In the genomic region with DNA sequence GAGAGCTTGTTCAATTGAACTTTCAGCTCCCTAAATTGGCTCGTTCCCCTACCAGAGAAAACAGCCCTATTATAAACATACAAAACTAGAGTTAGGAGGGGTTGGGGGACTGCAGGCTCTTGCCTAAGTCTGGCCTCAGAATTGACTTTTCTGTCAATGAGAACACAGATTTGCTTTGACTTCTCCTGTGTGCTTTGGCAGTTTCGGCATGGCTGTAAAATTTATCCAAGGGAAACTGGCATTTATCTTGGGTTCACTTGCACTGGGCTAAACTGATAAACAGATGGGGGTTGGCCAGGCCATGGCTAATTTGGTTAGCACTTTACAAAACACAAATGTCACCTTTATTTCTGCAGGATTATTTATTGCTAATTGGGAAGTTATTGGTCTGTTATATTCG, we compare ENCODE assay signal across 19 mouse cellular contexts.
DNase-seq lines count a peak whose midpoint lies in the region; ATAC-seq and TF ChIP-seq lines count a peak whose summit lies in the region.
"Had no signal": no experiment of that assay in that cellular context is flagged by ENCODE, and none has a peak within 500 bp of the region (broad histone marks: within the 10 kb centered on the region; RNA-seq: fewer than 3 reads in every experiment).

No protein-coding gene starts in this region.

- H3K9me3 ChIP-seq in liver, embryonic 12.5 days (replicated peaks) = no peaks in the 10 kb centered on the region
- no peaks in the 10 kb centered on the region for H3K9me3 ChIP-seq in midbrain, embryonic 12.5 days
- no peaks in the 10 kb centered on the region for H3K9me3 ChIP-seq in midbrain, postnatal 0 days (ENCODE audit: low read length)
- H3K9me3 ChIP-seq: embryonic facial prominence, embryonic 12.5 days; forebrain, embryonic 12.5 days; heart, embryonic 10.5 days had no signal

- WGBS in liver, adult 2 months = 10% methylated on average over 3 of the region's 3 CpGs
- 44% methylated on average over 3 of the region's 3 CpGs for WGBS in liver, embryonic 12.5 days (ENCODE audit: insufficient replicate concordance)
- WGBS in midbrain, embryonic 12.5 days = 14% methylated on average over 3 of the region's 3 CpGs
- 16% methylated on average over 3 of the region's 3 CpGs for WGBS in midbrain, postnatal 0 days

- no peak overlapping the region for H3K4me3 ChIP-seq in liver, adult 2 months (ENCODE audit: insufficient read depth, low read depth, low read length)
- no peak overlapping the region for H3K4me3 ChIP-seq in liver, embryonic 12.5 days
- no peak overlapping the region for H3K4me3 ChIP-seq in midbrain, embryonic 12.5 days
- no peak overlapping the region for H3K4me3 ChIP-seq in midbrain, postnatal 0 days (ENCODE audit: low read depth, low read length)
- H3K4me3 ChIP-seq: embryonic facial prominence, embryonic 12.5 days; forebrain, embryonic 12.5 days; heart, embryonic 10.5 days had no signal

- no peak for TF ChIP-seq POLR2A in liver, adult 2 months (IDR thresholded peaks at IDR 0.05; ENCODE audit: extremely low read depth, insufficient read depth, low read length)

- no peak for TF ChIP-seq CTCF in liver, adult 2 months (IDR thresholded peaks at IDR 0.05; ENCODE audit: low read depth, low read length)
- no peak for TF ChIP-seq CTCF in midbrain, postnatal 0 days (IDR thresholded peaks at IDR 0.05)

- H3K27ac ChIP-seq in liver, adult 2 months (replicated peaks; ENCODE audit: insufficient read depth, low read depth, low read length) = peak overlapping the region; percentile 80
- H3K27ac ChIP-seq in liver, embryonic 12.5 days = no peak overlapping the region
- 0 out of 2 replicates have a peak overlapping the region, but pooled peaks have one; percentile 42 for H3K27ac ChIP-seq in midbrain, embryonic 12.5 days (replicated peaks)
- H3K27ac ChIP-seq in midbrain, postnatal 0 days (ENCODE audit: low read depth, low read length) = no peak overlapping the region
- H3K27ac ChIP-seq: embryonic facial prominence, embryonic 12.5 days; forebrain, embryonic 12.5 days; heart, embryonic 10.5 days had no signal

- no peak for ATAC-seq in liver, embryonic 12.5 days
- no peak for ATAC-seq in midbrain, embryonic 12.5 days (ENCODE audit: low FRiP score, low read depth)
- no peak for ATAC-seq in midbrain, postnatal 0 days (ENCODE audit: low FRiP score)
- ATAC-seq: inflammation-experienced regulatory T-cells, adult 6 months had no signal

- no peaks in the 10 kb centered on the region for H3K36me3 ChIP-seq in liver, adult 2 months (ENCODE audit: control insufficient read depth, insufficient read depth, low read length)
- no peaks in the 10 kb centered on the region for H3K36me3 ChIP-seq in liver, embryonic 12.5 days
- H3K36me3 ChIP-seq in midbrain, embryonic 12.5 days = no peaks in the 10 kb centered on the region
- H3K36me3 ChIP-seq in midbrain, postnatal 0 days (ENCODE audit: insufficient read depth, low read length) = no peaks in the 10 kb centered on the region
- H3K36me3 ChIP-seq: embryonic facial prominence, embryonic 12.5 days; forebrain, embryonic 12.5 days; heart, embryonic 10.5 days had no signal

- H3K27me3 ChIP-seq in liver, adult 2 months (ENCODE audit: control insufficient read depth, insufficient read depth, low read length) = no peaks in the 10 kb centered on the region
- no peaks in the 10 kb centered on the region for H3K27me3 ChIP-seq in liver, embryonic 12.5 days (replicated peaks)
- H3K27me3 ChIP-seq in midbrain, embryonic 12.5 days = peaks cover 89% of the 10 kb centered on the region
- peaks cover 41% of the 10 kb centered on the region; the same call in 1 of the 2 replicates for H3K27me3 ChIP-seq in midbrain, postnatal 0 days (ENCODE audit: insufficient read depth, low read length)

- H3K79me2 ChIP-seq in liver, adult 2 months (ENCODE audit: control insufficient read depth, insufficient read depth, low read length) = no peaks in the 10 kb centered on the region

- DNase-seq in embryo, embryonic 11 days = peak; percentile 9
- no peak for DNase-seq in embryo, embryonic 9.5 days (ENCODE audit: extremely low spot score)
- peak; percentile 95 for DNase-seq in liver, adult 2 months (ENCODE audit: extremely low read depth, low read depth, low spot score)
- no peak for DNase-seq in midbrain, postnatal 0 days (ENCODE audit: low spot score)
- peak; percentile 31 for DNase-seq in fibroblast of lung, adult 2 months (ENCODE audit: low read depth)
- DNase-seq: adrenal gland, postnatal 10 days; cerebellum, adult 11-12 months; cerebellum, adult 9-10 months; cerebellum, postnatal 25 days; gastrocnemius, postnatal 36 days; heart, adult 11 months; heart, postnatal 10 days; heart, postnatal 4 days had no signal

- H3K4me1 ChIP-seq in liver, adult 2 months (ENCODE audit: control insufficient read depth, insufficient read depth, low read length) = peaks cover 16% of the 10 kb centered on the region
- no peaks in the 10 kb centered on the region for H3K4me1 ChIP-seq in liver, embryonic 12.5 days
- peaks cover 13% of the 10 kb centered on the region for H3K4me1 ChIP-seq in midbrain, embryonic 12.5 days
- no peaks in the 10 kb centered on the region for H3K4me1 ChIP-seq in midbrain, postnatal 0 days (ENCODE audit: insufficient read depth, low read length)
- H3K4me1 ChIP-seq: embryonic facial prominence, embryonic 12.5 days; heart, embryonic 10.5 days had no signal

- no peak overlapping the region for H3K9ac ChIP-seq in liver, adult 2 months (ENCODE audit: low read depth, low read length)
- no peak overlapping the region for H3K9ac ChIP-seq in liver, embryonic 12.5 days
- no peak overlapping the region for H3K9ac ChIP-seq in midbrain, embryonic 12.5 days (replicated peaks)
- H3K9ac ChIP-seq in midbrain, postnatal 0 days (replicated peaks; ENCODE audit: low read length, poor library complexity, severe bottlenecking) = no peak overlapping the region
- H3K9ac ChIP-seq: embryonic facial prominence, embryonic 12.5 days; forebrain, embryonic 12.5 days had no signal

- H3K4me2 ChIP-seq in liver, embryonic 12.5 days = no peak overlapping the region
- peak overlapping the region; percentile 7; the same call in 1 of the 2 replicates for H3K4me2 ChIP-seq in midbrain, embryonic 12.5 days (replicated peaks)
- H3K4me2 ChIP-seq in midbrain, postnatal 0 days (ENCODE audit: low read depth, low read length, poor library complexity, severe bottlenecking) = no peak overlapping the region
- H3K4me2 ChIP-seq: embryonic facial prominence, embryonic 12.5 days; forebrain, embryonic 12.5 days had no signal

Comparison
In these comparisons a context has a peak if more than half of its experiments do, and no peak if none do; other contexts are left out.
1. DNase-seq: peak in embryo, embryonic 11 days (single experiment), liver, adult 2 months (single experiment) and fibroblast of lung, adult 2 months (single experiment); none in embryo, embryonic 9.5 days (single experiment) and midbrain, postnatal 0 days (single experiment).
2. H3K27ac ChIP-seq: peak in liver, adult 2 months (single experiment) and midbrain, embryonic 12.5 days (single experiment); none in liver, embryonic 12.5 days (single experiment) and midbrain, postnatal 0 days (single experiment).